Mouse (Mus musculus) forebrain, embryonic 14.5 days (tissue): ENCODE measurements around the gene Slc20a1. TPM values are rescaled to one million over a fixed set of nuclear protein-coding genes. Genes with fewer than 3 reads are reported as not detected.
A peak's percentile ranks its signal among the peaks of the same experiment; 100 is the strongest.

Experiments used
- ATAC-seq: fragments of 200-750 bp; cut with Nextera tagmentation; 2 replicates; pipeline ENCODE4 v1.8.0; 2017; ENCODE audit warnings: mild to moderate bottlenecking, moderate library complexity
- DNase-seq: peaks from one replicate; pipeline ENCODE4 v3.0.0-alpha.2; 2015; ENCODE audit warnings: low spot score
- H3K27ac ChIP-seq: fragments of 300-500 bp; sonication (generic); 2 replicates; pipeline ENCODE4 v1.5.1; 2014; ENCODE audit warnings: low read depth, mild to moderate bottlenecking, control low read depth, low read length, moderate library complexity
- H3K27me3 ChIP-seq: fragments of 300-500 bp; sonication (generic); replicated peaks from 2 replicates; pipeline ENCODE4 v1.6.1; 2014; ENCODE audit warnings: low read length, control low read depth, mixed read lengths; ENCODE audit not compliant: control insufficient read depth, insufficient read depth
- H3K36me3 ChIP-seq: fragments of 300-500 bp; sonication (generic); 2 replicates; pipeline ENCODE4 v1.6.1; 2014; ENCODE audit warnings: low read length, control low read depth; ENCODE audit not compliant: control insufficient read depth, insufficient read depth
- H3K4me1 ChIP-seq: fragments of 300-500 bp; sonication (generic); 2 replicates; pipeline ENCODE4 v1.6.1; 2014; ENCODE audit warnings: antibody characterized with exemption, low read length, control low read depth; ENCODE audit not compliant: control insufficient read depth, insufficient read depth
- H3K4me2 ChIP-seq: fragments of 300-500 bp; sonication (generic); 2 replicates; pipeline ENCODE4 v1.6.1; 2014; ENCODE audit warnings: mild to moderate bottlenecking, control low read depth, low read length
- H3K4me3 ChIP-seq: fragments of 300-500 bp; sonication (generic); 2 replicates; pipeline ENCODE4 v1.5.1; 2014; ENCODE audit warnings: low read depth, low read length, control low read depth
- H3K9ac ChIP-seq: fragments of 300-500 bp; sonication (generic); 2 replicates; pipeline ENCODE4 v1.6.1; 2014; ENCODE audit warnings: mild to moderate bottlenecking, low read length, control low read depth, moderate library complexity
- H3K9me3 ChIP-seq: fragments of 300-500 bp; sonication (generic); replicated peaks from 2 replicates; pipeline ENCODE4 v1.6.1; 2016; ENCODE audit warnings: low read length, control low read depth, mixed read lengths; ENCODE audit not compliant: control insufficient read depth
- WGBS: fragments of 180-500 bp; shearing (Covaris S2); extraction: QIAGEN DNeasy Blood & Tissue Kit; methylation state at CpG from one replicate; pipeline ENCODE4 v1.1.7; 2014; 5-methylcytosine and 5-hydroxymethylcytosine counted together
- polyA plus RNA-seq: library from polyadenylated mRNA; unstranded; fragments of >200 nt; fragmentation: Nextera tagmentation; extraction: Ambion mirVana; gene quantifications from 2 replicates; pipeline ENCODE4 v1.2.1, GENCODE M21; 2014

The Slc20a1 gene
- polyA plus RNA-seq = 46.8 and 55.4 TPM in 2 replicates

GRCm38 (mm10) chr2:129198436-129199327 lies at the start of gene Slc20a1:
TSS of gene Slc20a1 (plus strand) at chr2:129198764.
- WGBS = under 1% methylated on average over 77 of the region's 96 CpGs
- peak within 1 kb of the TSS; percentile 94 for H3K9ac ChIP-seq
- ATAC-seq = peak; percentile 99
- peaks cover 24% of the 10 kb centered on the region for H3K36me3 ChIP-seq
- peak; percentile 99 for DNase-seq
- H3K4me1 ChIP-seq = peaks cover 25% of the 10 kb centered on the region
- H3K27ac ChIP-seq = peak within 1 kb of the TSS; percentile 89
- peak within 1 kb of the TSS; percentile 81 for H3K4me3 ChIP-seq
- peak within 1 kb of the TSS; percentile 91 for H3K4me2 ChIP-seq
- no peaks in the 10 kb centered on the region for H3K9me3 ChIP-seq
- no peaks in the 10 kb centered on the region for H3K27me3 ChIP-seq

GRCm38 (mm10) chr2:129148836-129149235 lies 49.7 kb upstream of the Slc20a1 start:
- no peak overlapping the region for H3K4me2 ChIP-seq
- H3K36me3 ChIP-seq = no peaks in the 10 kb centered on the region
- DNase-seq (peak; percentile 26), ATAC-seq (no peak)
- 25% methylated on average over 2 of the region's 2 CpGs for WGBS
- no peak overlapping the region for H3K27ac ChIP-seq
- no peaks in the 10 kb centered on the region for H3K4me1 ChIP-seq
- H3K27me3 ChIP-seq = no peaks in the 10 kb centered on the region
- H3K9ac ChIP-seq = no peak overlapping the region
- no peaks in the 10 kb centered on the region for H3K9me3 ChIP-seq
- H3K4me3 ChIP-seq = no peak overlapping the region

- H3K36me3 ChIP-seq = no peaks in the 10 kb centered on the region
- H3K9ac ChIP-seq = no peak overlapping the region
- no peak overlapping the region for H3K4me2 ChIP-seq
- no peaks in the 10 kb centered on the region for H3K4me1 ChIP-seq
- H3K9me3 ChIP-seq = no peaks in the 10 kb centered on the region
- WGBS = 92% methylated on average over 5 of the region's 5 CpGs
- no peaks in the 10 kb centered on the region for H3K27me3 ChIP-seq
- no peak for DNase-seq
- no peak overlapping the region; the same call in 1 of the 2 replicates for H3K27ac ChIP-seq
- H3K4me3 ChIP-seq = no peak overlapping the region
- no peak for ATAC-seq
These were observed 48.2 kb upstream of the Slc20a1 start for GRCm38 (mm10) chr2:129150386-129150785.

- DNase-seq (peak; percentile 63), ATAC-seq (peak; percentile 58; the same call in 1 of the 2 replicates)
- Histone ChIP-seq H3K27ac (peak overlapping the region; percentile 39; the same call in 1 of the 2 replicates), H3K9ac (no peak overlapping the region), H3K27me3 (no peaks in the 10 kb centered on the region), H3K4me2 (no peak overlapping the region), H3K4me3 (no peak overlapping the region), H3K9me3 (no peaks in the 10 kb centered on the region), H3K4me1 (no peaks in the 10 kb centered on the region), H3K36me3 (no peaks in the 10 kb centered on the region)
- 65% methylated on average over 9 of the region's 9 CpGs for WGBS
These were observed 47.5 kb upstream of the Slc20a1 start for GRCm38 (mm10) chr2:129151111-129151510.

GRCm38 (mm10) chr2:129152751-129153150 lies 45.8 kb upstream of the Slc20a1 start:
- Histone ChIP-seq H3K36me3 (no peaks in the 10 kb centered on the region), H3K9me3 (no peaks in the 10 kb centered on the region), H3K4me2 (no peak overlapping the region), H3K4me3 (no peak overlapping the region), H3K27me3 (no peaks in the 10 kb centered on the region), H3K27ac (no peak overlapping the region), H3K9ac (no peak overlapping the region), H3K4me1 (no peaks in the 10 kb centered on the region)
- 90% methylated on average over 1 of the region's 1 CpGs for WGBS
- ATAC-seq (no peak), DNase-seq (no peak)

- DNase-seq = no peak
- no peak overlapping the region for H3K9ac ChIP-seq
- 77% methylated on average over 5 of the region's 5 CpGs for WGBS
- no peaks in the 10 kb centered on the region for H3K36me3 ChIP-seq
- H3K4me3 ChIP-seq = no peak overlapping the region
- ATAC-seq = no peak
- H3K9me3 ChIP-seq = no peaks in the 10 kb centered on the region
- no peaks in the 10 kb centered on the region for H3K4me1 ChIP-seq
- no peak overlapping the region for H3K27ac ChIP-seq
- no peaks in the 10 kb centered on the region for H3K27me3 ChIP-seq
- no peak overlapping the region for H3K4me2 ChIP-seq
These were observed 33.7 kb upstream of the Slc20a1 start for GRCm38 (mm10) chr2:129164815-129165214.

- Histone ChIP-seq H3K4me2 (no peak overlapping the region), H3K4me1 (no peaks in the 10 kb centered on the region), H3K27me3 (no peaks in the 10 kb centered on the region), H3K27ac (no peak overlapping the region), H3K36me3 (no peaks in the 10 kb centered on the region), H3K4me3 (no peak overlapping the region), H3K9ac (no peak overlapping the region), H3K9me3 (no peaks in the 10 kb centered on the region)
- WGBS = 58% methylated on average over 10 of the region's 10 CpGs
- no peak for DNase-seq
- no peak for ATAC-seq
These were observed 31.8 kb upstream of the Slc20a1 start for GRCm38 (mm10) chr2:129166466-129167463.

- H3K27ac ChIP-seq = no peak overlapping the region
- DNase-seq (no peak), ATAC-seq (no peak)
- no peaks in the 10 kb centered on the region for H3K4me1 ChIP-seq
- H3K4me3 ChIP-seq = no peak overlapping the region
- no peaks in the 10 kb centered on the region for H3K27me3 ChIP-seq
- no peaks in the 10 kb centered on the region for H3K36me3 ChIP-seq
- no peaks in the 10 kb centered on the region for H3K9me3 ChIP-seq
- H3K4me2 ChIP-seq = no peak overlapping the region
- 54% methylated on average over 10 of the region's 10 CpGs for WGBS
- no peak overlapping the region for H3K9ac ChIP-seq
These were observed 25.2 kb upstream of the Slc20a1 start for GRCm38 (mm10) chr2:129173386-129173785.
